Mouse (Mus musculus) cerebellum, adult 9-10 months (tissue): ENCODE measurements at regions not wholly inside any gene's neighbourhood (a gene's known extent, or its start where the extent isn't known, plus 50 kb on each side); places are given as distances from the start of the nearest gene placed in this dataset.
"Not testable (repeated sequence)": the region's sequence is repeated elsewhere in the genome, so short reads cannot be mapped to it uniquely, and the experiment has no call there.

Experiments used
- DNase-seq: peaks from one replicate; pipeline ENCODE4 v3.0.0; 2022

DNA sequence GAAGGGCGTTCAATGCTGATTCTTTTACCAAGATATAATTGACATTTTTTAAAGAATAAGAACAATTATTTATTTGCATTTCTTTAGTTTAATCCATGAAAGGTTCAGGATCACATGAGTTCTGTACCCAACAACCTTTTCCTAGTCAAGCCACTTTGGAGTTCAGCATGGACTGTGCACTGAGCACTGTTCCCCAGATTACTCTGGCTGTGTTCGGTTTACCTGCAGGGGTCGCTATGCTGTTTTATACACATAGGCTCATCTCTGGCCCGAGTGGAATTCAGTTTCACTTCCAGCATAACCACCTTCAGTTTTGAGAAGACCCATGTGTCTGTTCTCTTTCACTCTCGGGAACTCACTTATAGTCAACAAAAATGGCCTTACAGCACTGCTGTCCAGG lies 93.5 kb upstream of the Smarcad1 start:
- not testable (repeated sequence) for DNase-seq

DNA sequence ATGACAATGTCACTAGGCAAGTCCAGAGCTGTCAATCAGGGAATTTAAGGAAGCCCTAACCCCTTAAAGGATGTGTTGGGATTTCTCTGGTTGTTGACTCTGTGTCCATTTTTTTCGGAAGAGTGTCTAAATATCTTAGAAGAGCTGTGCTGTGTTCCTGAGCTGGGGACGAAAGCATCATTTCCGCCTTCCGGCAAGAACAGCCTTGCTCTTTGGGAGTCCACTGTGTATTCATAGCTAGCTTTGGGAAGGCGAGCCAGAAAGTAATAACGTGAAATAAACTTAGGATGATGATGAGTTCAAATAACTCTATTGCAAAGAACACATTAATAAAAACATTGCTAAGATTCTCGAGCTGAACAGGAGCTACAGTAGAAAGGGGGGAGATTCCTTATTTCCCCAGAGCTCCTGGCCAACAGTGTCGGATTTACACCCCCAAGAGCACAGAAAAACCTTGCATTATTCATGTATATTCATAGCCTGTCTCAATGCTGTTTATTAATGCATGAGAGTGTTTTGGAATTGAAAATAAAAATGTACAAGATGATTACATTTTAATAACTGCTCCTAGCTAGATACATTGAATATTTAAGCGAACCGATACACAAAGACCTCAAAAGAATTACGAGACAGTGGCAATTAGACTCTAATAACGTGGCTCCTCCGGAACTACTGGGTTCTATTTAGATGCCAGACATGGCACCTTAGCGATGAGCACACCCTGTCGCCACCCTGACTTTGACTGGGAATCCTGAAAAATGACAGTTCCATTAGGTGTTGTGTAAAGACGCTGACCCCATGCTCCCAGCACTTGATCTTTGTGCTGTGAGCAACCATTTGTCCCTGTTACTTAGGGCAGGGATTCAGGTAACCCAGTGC lies 80.5 kb upstream of the Smarcad1 start:
- no peak for DNase-seq

DNA sequence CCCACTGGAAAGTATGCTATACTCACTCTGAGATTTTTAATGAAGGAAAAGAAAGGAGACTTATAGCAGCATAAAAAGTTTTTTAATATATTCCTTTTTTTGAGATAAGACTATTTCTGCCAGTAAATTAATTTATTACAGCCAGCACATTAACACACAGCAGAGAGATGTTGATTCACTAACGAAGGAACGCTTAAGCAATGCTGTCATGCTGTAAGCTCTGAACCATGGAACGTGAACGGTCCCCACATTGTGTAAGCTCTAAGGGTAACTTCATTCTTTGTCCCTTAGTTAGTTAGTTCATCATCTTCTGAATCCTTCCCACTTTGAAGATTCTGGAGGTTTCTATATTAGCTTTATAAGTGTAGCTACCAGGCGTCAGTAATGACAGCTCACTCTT lies 79.8 kb upstream of the Smarcad1 start:
- DNase-seq = no peak

DNA sequence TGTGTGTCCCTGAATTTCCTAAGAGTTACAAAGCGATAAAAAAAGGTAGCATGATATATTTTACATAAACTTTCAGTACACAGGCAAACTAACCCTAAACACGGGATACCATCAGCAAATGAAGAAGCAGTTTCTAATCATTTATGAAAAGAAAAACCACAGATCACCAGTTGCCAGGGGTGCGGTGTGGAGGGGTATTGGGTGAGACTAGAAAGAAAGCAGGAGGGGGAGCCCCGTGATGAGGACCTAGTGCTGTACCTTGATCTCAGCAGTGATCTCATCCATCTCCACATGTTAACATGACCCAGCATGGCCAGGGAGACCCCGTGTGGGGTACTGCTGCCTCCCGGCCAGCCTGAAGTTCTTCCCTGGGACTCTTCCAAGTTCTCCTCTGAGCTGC lies 77.7 kb upstream of the Smarcad1 start:
- no peak for DNase-seq

DNA sequence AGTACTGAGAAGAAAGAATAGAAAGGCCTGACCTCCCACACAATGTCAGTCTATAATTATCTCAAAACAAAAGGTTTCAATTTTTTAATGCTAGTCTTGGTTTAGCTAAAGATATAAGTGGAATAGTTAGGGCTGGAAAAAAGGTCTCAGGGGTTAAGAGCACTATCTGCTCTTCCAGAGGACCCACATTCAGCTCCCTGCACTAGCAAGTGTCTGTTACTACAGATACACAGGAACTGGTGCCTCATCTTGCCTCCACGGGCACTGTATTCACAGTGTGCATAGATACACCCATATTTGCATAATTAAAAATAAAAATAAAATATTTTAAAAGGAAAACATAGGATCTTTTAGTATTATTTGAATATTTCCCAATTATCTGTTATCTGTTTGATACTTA lies 77.2 kb upstream of the Smarcad1 start:
- no peak for DNase-seq

DNA sequence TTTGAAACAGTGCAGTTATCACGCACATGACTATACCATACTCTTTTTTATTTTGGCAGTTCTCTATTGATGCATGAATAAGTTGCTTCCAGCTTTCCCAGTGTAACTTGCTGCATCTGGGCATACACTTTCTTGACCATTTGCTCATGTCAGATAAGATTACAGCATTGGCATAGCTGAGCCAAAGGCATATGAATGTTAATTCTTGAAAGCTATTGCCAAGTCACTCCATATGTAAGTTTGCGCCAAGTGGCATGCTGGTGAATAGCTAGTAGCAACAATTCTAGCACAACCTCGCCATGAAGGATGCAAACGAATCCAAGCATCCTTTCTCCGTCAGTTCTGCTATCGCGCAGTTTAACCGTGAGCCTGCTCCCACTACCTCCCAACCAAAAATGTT lies 72.2 kb upstream of the Smarcad1 start:
- no peak for DNase-seq

DNA sequence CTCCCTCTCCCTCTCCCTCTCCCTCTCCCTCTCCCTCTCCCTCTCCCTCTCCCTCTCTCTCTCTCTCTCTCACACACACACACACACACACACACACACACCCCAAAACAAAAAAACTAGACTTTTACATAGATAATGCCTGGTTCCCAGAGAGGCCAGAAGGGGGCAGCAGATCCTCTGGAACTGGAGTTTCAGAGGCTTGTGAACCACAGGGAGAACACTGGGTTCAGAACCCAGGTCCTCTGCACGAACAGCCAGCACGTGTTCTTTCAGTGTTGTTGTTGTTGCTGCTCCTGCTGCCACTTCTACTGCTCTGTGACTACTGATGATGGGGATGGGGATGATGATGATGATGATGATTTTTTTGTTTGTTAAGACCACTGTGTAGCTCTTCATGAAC lies 68.4 kb upstream of the Smarcad1 start:
- peak; percentile 6 for DNase-seq

DNA sequence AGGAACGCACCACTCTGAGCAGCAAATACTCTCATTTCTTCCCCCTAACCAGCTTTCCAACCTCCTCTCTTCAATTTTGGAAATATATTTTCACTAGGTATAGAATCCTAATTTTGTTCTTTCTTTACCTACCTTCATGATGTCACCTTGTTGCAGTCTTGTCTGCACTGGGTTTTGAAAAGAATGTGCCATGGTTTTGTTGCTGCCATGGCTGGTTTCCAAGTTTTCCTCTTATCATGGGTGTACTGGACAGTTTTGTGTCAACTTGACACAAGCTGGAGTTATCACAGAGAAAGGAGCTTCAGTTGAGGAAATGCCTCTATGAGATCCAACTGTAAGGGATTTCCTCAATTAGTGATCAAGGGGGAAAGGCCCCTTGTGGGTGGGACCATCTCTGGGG lies 67.9 kb upstream of the Smarcad1 start:
- DNase-seq = not testable (repeated sequence)

DNA sequence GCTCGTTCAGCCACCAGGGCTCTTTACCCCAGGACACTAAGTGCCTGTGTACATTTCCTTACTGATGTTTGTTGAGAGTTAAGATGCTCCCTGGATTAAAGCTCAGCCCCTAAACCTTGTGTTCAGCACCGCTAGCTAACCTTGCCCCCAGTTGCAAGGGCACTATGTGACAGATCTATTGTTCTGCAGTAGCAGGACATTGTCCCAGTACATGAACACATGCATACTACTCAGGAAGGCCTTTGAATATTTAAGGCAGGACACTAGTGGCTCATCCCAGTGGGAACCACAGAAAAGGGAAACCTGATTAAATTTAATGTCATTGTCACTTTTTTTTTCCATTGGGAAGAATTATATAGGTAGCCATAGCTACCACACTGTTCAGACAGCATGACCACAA lies 60.3 kb upstream of the Smarcad1 start:
- no peak for DNase-seq
